Mouse (Mus musculus) leukemia stem cell, adult 10-12 weeks (primary cell): ENCODE results near the gene Pde7b. TPM values are rescaled to one million over a fixed set of nuclear protein-coding genes. Genes with fewer than 3 reads are reported as not detected.

ENCODE experiments used
- polyA plus RNA-seq: library from polyadenylated mRNA; stranded (reverse); fragments of >175 nt; gene quantifications from 2 replicates; pipeline ENCODE4 v1.2.3, GENCODE M21; 2012; ENCODE audit warnings: low replicate concordance

Gene Pde7b
- 0.14 and 0.15 TPM in 2 replicates for polyA plus RNA-seq

DNA sequence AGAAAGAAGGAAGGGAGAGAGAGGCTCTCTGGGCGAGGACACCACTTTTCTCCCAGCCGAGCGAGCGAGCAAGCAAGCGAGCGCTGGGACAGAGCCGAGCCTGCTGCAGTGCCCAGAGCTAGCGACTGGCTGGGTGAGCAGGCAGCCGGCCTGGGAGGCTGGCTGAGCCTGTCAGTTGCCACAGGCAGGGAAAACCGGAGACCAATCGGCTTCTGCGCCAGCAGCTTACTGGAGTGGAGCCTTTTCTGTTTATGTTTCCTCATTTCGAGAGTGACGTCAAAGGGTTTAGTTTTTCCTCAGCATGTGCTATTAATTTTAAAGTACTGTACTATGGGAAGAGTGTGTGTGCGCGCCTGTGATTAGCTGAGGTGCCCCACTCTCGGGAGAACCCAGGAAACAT, at the start of gene Pde7b:
Gene Pde7b, minus strand, starts transcription at position 173 of the 400 bp plus-strand sequence.

Other genes starting within 250 kb of the Pde7b start
- gene Ahi1, start 227.5 kb upstream of the Pde7b start, polyA plus RNA-seq: 4.2 and 4.5 TPM in 2 replicates